Mouse (Mus musculus): ENCODE data around the gene Papss2. TPM values are rescaled to one million over a fixed set of nuclear protein-coding genes. Genes with fewer than 3 reads are reported as not detected.

Gene Papss2
- polyA plus RNA-seq, 1 experiment, result 168 TPM

DNA sequence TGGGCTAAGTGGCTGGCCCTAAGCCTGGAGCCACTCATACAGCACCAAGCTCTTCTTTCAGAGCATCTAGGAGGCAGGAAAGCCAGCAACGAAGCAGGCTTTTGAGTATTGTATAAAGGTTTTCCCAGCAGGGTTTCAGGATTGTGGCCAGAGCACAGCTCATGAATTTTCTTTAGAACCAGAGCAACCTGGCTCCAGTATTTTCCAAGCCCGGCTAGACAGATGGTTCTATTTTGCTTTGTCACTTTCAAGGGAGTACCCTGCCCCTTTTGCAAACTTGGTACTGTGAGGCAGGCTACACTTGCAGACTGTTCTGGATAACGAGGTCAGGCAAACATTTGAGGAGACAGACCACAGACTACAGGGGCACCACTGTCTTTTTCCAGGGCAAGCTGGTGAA lies 40.3 kb upstream of the Papss2 start:
- no peak for DNase-seq
- WGBS, result 53% methylated on average over 3 of the region's 3 CpGs
- Histone ChIP-seq H3K27ac (ENCODE audit: insufficient read depth, low read depth, low read length) (no peak overlapping the region), H3K36me3 (ENCODE audit: control insufficient read depth, insufficient read depth, low read length) (no peaks in the 10 kb centered on the region), H3K27me3 (replicated peaks; ENCODE audit: control insufficient read depth, insufficient read depth, low read length) (no peaks in the 10 kb centered on the region), H3K4me1 (ENCODE audit: control insufficient read depth, insufficient read depth, low read length) (peaks cover 9% of the 10 kb centered on the region; the same call in 1 of the 2 replicates), H3K4me3 (ENCODE audit: insufficient read depth, low read depth, low read length) (no peak overlapping the region)
- TF ChIP-seq CTCF (conservative IDR thresholded peaks at IDR 0.05; ENCODE audit: insufficient read depth, insufficient read length, low read depth, low read length) (no peak), POLR2A (IDR thresholded peaks at IDR 0.05; ENCODE audit: low read depth, low read length) (no peak)

DNA sequence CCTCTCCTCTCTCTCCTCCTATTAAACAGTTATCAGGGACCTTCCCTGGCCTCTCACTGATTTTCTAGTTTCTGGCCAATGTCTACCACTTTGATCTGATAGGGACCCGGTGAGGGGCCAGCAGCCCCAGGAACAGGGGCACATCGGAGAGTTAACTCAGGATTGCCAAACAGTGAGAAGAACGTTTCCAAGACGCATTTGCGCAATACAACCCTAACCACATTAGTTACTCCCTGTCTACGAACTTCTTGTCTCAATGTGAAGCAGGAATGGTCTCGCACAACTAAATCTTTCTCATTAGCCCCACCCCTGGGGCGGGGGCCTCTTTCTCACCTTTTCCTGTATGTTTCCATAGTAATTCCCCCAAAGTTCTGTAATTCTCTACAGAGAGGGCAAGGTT lies 28.6 kb upstream of the Papss2 start:
- no peaks in the 10 kb centered on the region for H3K4me1 ChIP-seq (ENCODE audit: control insufficient read depth, insufficient read depth, low read length)
- H3K27me3 ChIP-seq (replicated peaks; ENCODE audit: control insufficient read depth, insufficient read depth, low read length), result no peaks in the 10 kb centered on the region
- no peak overlapping the region for H3K4me3 ChIP-seq (ENCODE audit: insufficient read depth, low read depth, low read length)
- H3K36me3 ChIP-seq (ENCODE audit: control insufficient read depth, insufficient read depth, low read length), result no peaks in the 10 kb centered on the region
- H3K27ac ChIP-seq (ENCODE audit: insufficient read depth, low read depth, low read length), result no peak overlapping the region
- no peak for TF ChIP-seq POLR2A (IDR thresholded peaks at IDR 0.05; ENCODE audit: low read depth, low read length)
- TF ChIP-seq CTCF (conservative IDR thresholded peaks at IDR 0.05; ENCODE audit: insufficient read depth, insufficient read length, low read depth, low read length), result no peak
- 83% methylated on average over 8 of the region's 8 CpGs for WGBS
- no peak for DNase-seq

DNA sequence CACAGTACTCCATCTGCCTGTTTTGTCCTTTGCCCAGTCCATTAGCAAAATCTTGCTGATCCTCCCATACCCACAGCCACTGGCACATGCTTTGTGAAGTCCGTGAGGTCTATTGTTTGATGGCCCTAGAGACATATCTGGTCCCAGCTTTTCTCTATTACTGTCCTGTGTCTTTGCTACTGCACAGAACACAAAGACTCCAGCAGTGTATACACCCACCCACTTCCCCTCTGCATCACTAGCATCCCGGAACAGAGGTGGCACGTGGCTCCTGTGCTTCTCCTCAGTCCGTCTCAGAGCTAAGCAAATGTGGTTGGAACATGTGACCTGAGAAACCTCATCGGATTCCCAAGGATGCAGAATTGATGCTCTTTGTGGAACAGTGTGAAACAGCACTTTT lies 28.1 kb upstream of the Papss2 start:
- no peak for TF ChIP-seq POLR2A (IDR thresholded peaks at IDR 0.05; ENCODE audit: low read depth, low read length)
- DNase-seq, result no peak
- WGBS, result 79% methylated on average over 5 of the region's 5 CpGs

DNA sequence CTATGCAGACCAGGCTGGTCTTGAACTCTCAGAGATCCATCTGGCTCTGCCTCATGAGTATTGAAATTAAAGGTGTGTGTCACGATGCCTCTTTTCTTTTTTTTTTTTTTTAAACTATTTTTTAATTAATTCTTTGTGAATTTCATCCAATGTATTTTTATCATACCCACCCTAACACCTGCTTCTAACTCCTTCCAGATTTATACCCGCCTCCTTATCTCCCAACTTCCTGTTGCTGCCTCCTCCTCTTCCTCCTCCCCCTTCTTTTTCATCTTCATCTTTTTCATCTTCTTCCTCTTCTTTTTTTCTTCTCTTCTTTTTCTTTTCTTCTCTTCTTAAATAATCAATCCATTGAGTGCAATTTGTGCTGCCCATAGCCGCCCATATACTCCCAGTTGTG lies 27.1 kb upstream of the Papss2 start:
- TF ChIP-seq CTCF (conservative IDR thresholded peaks at IDR 0.05; ENCODE audit: insufficient read depth, insufficient read length, low read depth, low read length), result no peak
- no peak for TF ChIP-seq POLR2A (IDR thresholded peaks at IDR 0.05; ENCODE audit: low read depth, low read length)
- no peak overlapping the region for H3K4me3 ChIP-seq (ENCODE audit: insufficient read depth, low read depth, low read length)
- 93% methylated on average over 3 of the region's 3 CpGs for WGBS
- H3K27ac ChIP-seq (ENCODE audit: insufficient read depth, low read depth, low read length), result no peak overlapping the region
- DNase-seq, result no peak
- no peaks in the 10 kb centered on the region; the same call in 1 of the 2 replicates for H3K4me1 ChIP-seq (ENCODE audit: control insufficient read depth, insufficient read depth, low read length)
- no peaks in the 10 kb centered on the region for H3K36me3 ChIP-seq (ENCODE audit: control insufficient read depth, insufficient read depth, low read length)
- H3K27me3 ChIP-seq (replicated peaks; ENCODE audit: control insufficient read depth, insufficient read depth, low read length), result no peaks in the 10 kb centered on the region

More for the DNA sequence above, 28.1 kb upstream of the Papss2 start:
- no peaks in the 10 kb centered on the region for H3K4me1 ChIP-seq (ENCODE audit: control insufficient read depth, insufficient read depth, low read length)
- H3K27me3 ChIP-seq (replicated peaks; ENCODE audit: control insufficient read depth, insufficient read depth, low read length), result no peaks in the 10 kb centered on the region
- H3K4me3 ChIP-seq (ENCODE audit: insufficient read depth, low read depth, low read length), result no peak overlapping the region
- H3K27ac ChIP-seq (ENCODE audit: insufficient read depth, low read depth, low read length), result no peak overlapping the region
- no peaks in the 10 kb centered on the region for H3K36me3 ChIP-seq (ENCODE audit: control insufficient read depth, insufficient read depth, low read length)

DNA sequence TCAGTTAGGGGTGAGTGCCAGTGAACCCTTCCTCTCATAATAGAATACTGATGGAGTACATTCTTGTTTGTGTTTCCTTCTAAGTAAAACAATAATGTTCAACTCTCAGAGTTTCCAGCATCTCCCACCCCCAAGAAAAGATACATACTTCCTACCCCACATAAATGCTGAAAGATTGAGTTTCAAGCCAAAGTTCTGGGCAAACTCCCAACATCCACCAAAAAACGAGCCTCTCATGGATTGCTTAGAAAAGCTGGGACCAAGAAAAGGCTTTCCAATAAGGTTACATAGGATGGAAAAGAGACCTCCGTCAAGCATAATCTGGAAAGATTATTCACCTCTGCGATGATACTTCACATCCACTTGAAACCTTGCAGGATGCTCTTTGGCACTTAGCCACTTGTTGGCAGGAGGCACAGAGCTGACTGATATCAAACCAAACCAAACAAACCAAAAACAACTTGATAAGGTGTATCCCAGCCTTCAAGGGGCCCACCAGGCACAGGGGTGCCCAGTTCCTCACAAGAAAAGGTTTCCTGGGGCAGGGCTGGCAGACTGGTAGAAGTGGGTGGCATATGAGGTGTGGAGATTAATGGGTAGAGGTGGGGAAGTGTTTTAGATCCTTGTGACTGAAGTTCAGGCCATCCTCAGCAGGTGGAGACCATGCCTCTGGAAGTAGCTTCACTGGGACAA lies 26.5 kb upstream of the Papss2 start:
- no peak for DNase-seq
- WGBS, result 83% methylated on average over 3 of the region's 3 CpGs
- H3K27me3 ChIP-seq (replicated peaks; ENCODE audit: control insufficient read depth, insufficient read depth, low read length), result no peaks in the 10 kb centered on the region

DNA sequence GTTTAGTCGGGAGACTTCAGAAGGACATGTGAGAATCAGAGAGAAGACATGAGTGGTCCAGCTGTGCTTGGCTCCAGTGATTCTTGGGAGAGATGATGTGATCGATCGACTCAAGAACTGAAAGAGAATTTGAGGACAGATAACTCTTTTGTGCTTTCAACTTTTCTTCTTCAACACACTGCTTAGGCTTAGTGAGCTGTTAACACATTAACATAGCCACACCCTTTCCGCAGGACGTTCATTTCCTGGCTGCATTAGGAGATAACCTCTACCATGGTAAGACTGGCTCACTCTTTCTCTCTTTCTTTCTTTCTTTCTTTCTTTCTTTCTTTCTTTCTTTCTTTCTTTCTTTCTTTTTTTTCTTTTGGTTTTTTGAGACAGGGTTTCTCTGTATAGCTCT lies 25.9 kb upstream of the Papss2 start:
- H3K4me3 ChIP-seq (ENCODE audit: insufficient read depth, low read depth, low read length), result no peak overlapping the region
- WGBS, result 82% methylated on average over 5 of the region's 5 CpGs
- H3K36me3 ChIP-seq (ENCODE audit: control insufficient read depth, insufficient read depth, low read length), result no peaks in the 10 kb centered on the region

More for the DNA sequence above, 26.5 kb upstream of the Papss2 start:
- H3K27ac ChIP-seq (ENCODE audit: insufficient read depth, low read depth, low read length), result no peak overlapping the region
- no peak for TF ChIP-seq POLR2A (IDR thresholded peaks at IDR 0.05; ENCODE audit: low read depth, low read length)
- no peak for TF ChIP-seq CTCF (conservative IDR thresholded peaks at IDR 0.05; ENCODE audit: insufficient read depth, insufficient read length, low read depth, low read length)
- H3K4me1 ChIP-seq (ENCODE audit: control insufficient read depth, insufficient read depth, low read length), result no peaks in the 10 kb centered on the region; the same call in 1 of the 2 replicates
- H3K36me3 ChIP-seq (ENCODE audit: control insufficient read depth, insufficient read depth, low read length), result no peaks in the 10 kb centered on the region
- no peak overlapping the region for H3K4me3 ChIP-seq (ENCODE audit: insufficient read depth, low read depth, low read length)

DNA sequence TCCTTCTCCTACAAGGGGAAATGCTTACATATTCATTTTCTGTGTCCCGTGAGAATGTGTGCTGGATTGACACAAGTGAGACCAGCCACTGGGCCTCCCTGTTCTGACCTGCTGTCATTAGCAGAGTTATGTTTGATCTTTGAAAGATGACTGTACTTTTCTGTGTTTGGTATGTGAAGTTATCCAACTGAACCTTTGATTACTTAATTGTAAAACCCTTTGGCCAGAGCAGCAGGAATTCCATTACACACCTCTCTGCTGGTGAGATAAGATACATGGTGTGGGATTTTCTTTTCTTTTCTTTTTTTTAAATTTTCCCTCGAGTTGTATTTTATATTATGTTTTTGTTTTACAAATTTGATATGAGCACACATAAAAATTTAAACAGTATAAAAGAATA lies 23.4 kb upstream of the Papss2 start:
- DNase-seq, result no peak
- TF ChIP-seq POLR2A (IDR thresholded peaks at IDR 0.05; ENCODE audit: low read depth, low read length), result no peak
- TF ChIP-seq CTCF (conservative IDR thresholded peaks at IDR 0.05; ENCODE audit: insufficient read depth, insufficient read length, low read depth, low read length), result no peak
- no peaks in the 10 kb centered on the region; the same call in 1 of the 2 replicates for H3K4me1 ChIP-seq (ENCODE audit: control insufficient read depth, insufficient read depth, low read length)
- no peak overlapping the region for H3K27ac ChIP-seq (ENCODE audit: insufficient read depth, low read depth, low read length)
- H3K27me3 ChIP-seq (replicated peaks; ENCODE audit: control insufficient read depth, insufficient read depth, low read length), result no peaks in the 10 kb centered on the region
- WGBS, result 66% methylated on average over 2 of the region's 2 CpGs
- H3K36me3 ChIP-seq (ENCODE audit: control insufficient read depth, insufficient read depth, low read length), result no peaks in the 10 kb centered on the region
- H3K4me3 ChIP-seq (ENCODE audit: insufficient read depth, low read depth, low read length), result no peak overlapping the region

More for the DNA sequence above, 25.9 kb upstream of the Papss2 start:
- no peak for TF ChIP-seq POLR2A (IDR thresholded peaks at IDR 0.05; ENCODE audit: low read depth, low read length)
- no peak for TF ChIP-seq CTCF (conservative IDR thresholded peaks at IDR 0.05; ENCODE audit: insufficient read depth, insufficient read length, low read depth, low read length)
- Histone ChIP-seq H3K4me1 (ENCODE audit: control insufficient read depth, insufficient read depth, low read length) (no peaks in the 10 kb centered on the region; the same call in 1 of the 2 replicates), H3K27ac (ENCODE audit: insufficient read depth, low read depth, low read length) (no peak overlapping the region), H3K27me3 (replicated peaks; ENCODE audit: control insufficient read depth, insufficient read depth, low read length) (no peaks in the 10 kb centered on the region)
- DNase-seq, result no peak
